Mouse (Mus musculus) c-Kit-positive CD71-negative TER-119-negative erythroid progenitor cells, embryonic 14.5 days (primary cell): ENCODE measurements around the gene Olfr609.
"Not testable (repeated sequence)": the region's sequence is repeated elsewhere in the genome, so short reads cannot be mapped to it uniquely, and the experiment has no call there.

Experiments
- DNase-seq: peaks from one replicate; pipeline ENCODE4 v3.0.0-alpha.2; 2013; ENCODE audit warnings: low read depth

Gene Olfr609

DNA sequence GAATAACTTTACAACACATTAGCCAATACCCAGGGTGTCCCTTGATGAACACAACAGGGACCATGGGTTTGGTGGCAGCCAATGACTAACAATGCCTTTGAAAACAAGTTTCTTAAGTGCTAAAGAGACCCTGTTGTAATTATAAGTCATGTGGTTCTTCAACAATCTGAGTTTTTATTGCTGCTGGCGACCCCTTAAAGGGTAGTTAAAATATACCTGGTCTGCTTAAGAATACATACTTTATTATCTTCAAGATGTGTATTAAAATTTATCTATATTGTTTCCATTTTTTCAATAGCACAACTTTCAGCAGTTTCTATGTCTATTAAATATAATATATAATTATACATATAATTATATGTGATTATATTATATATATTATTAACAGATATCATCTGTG is at the start of gene Olfr609:
Gene Olfr609, minus strand, starts transcription at position 101 of the 400 bp plus-strand sequence.
- no peak for DNase-seq

- DNase-seq = not testable (repeated sequence)
Measured at GRCm38 (mm10) chr7:103542617-103543016, 44.8 kb upstream of the Olfr609 start, which contains the start of gene Olfr612. Olfr612 (minus strand) TSS chr7:103542717.

DNA sequence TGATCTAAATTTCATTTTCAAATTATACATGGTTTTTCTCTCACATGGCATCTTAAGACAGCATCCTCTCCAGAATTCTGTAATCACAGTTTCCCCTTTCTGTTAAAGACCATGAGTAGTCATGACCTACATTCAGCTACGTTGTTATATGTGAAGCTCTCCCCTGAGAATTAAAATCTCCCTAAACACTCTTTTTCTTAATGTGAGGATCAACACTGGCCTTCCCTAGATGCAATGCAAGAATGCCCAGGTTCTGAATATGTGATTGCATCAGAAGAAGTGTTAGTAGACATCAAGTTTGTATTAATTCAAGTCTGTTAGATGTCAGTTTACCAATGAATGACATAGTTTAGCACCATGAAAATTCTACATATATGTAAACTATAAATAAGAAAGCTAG is 22.9 kb upstream of the Olfr609 start, which contains the start of gene Olfr611:
Gene Olfr611, minus strand, starts transcription at position 101 of the 400 bp plus-strand sequence.
- DNase-seq = not testable (repeated sequence)

DNA sequence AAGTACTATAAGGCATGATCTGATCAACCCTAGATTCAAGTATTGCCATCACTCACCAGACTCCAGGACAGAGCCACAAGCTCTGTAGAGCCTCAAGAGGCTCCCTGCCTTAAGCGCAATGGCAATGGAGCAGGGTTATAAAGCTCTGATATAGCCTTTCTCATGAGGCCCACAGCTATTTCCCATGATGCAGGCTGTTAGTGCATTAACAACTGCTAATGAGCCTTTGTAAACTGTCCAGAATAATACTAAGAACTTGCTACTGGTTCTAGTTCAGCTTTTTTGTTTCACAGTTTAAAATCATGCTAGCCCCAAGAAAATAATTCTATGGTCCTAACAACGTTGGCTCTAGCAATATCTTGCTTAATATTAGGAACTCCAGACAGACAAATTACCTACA is 14.2 kb upstream of the Olfr609 start, which contains the start of gene Olfr610:
Gene Olfr610, minus strand, starts transcription at position 101 of the 400 bp plus-strand sequence.
- DNase-seq = no peak

DNA sequence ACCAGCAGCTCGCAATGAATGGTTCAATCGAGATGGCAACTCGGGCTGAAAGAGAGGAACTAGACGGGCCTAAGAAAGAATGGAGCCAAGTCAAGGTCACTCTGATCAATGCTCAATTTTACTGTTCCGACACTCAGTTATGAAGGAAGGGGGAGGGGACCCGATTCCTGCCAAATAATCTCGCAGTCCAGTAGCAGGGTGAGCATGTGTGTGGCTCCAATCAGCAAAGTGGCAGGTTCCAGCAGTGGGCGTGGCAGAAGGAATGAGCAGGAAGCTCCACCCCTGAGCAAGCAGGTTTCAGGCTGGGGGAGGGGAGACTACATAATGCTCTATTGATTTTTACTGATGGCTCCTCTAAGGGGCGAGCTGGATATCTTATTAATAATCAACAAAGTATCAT is 20.8 kb downstream of the Olfr609 start:
- DNase-seq = not testable (repeated sequence)

DNA sequence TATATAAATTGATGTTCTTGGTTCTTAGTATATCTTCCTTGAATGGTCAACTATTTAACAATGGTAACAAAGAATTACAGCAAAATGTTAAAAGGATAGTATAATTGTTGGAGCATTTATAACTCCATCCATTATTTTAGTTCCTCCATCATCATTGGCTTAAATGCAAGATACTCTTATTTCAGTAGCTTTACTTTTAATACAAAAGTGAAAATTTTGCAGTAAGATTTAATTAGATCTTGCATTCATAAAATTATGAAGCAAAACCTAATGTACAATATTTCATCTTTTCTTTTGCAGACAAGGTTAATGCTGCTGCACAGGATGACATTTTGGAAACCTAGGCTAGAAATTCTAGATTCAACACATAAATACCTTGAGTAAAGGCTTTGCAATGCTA is 28.3 kb downstream of the Olfr609 start, which contains the start of gene Olfr608:
Gene Olfr608, plus strand, starts transcription at position 301 of the 400 bp plus-strand sequence.
- no peak for DNase-seq

DNA sequence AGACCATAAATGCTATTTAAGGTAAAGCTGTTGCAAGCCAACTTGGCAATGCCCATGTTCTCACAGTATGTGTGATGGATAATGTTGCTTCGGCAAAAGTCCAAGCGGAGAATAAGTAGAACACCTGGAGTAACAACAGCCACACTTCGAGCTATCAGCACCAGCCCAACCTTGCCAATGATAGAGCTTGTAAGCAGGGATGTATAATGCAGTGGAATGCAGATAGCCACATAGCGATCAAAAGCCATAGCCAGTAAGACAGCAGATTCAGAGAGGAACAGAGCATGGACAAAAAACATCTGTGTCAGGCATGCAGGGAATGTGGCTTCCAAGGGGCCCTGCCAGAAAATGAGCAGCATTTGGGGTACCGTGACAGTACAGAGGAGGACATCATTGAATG is 37.3 kb downstream of the Olfr609 start:
- no peak for DNase-seq

- no peak for DNase-seq
Measured at GRCm38 (mm10) chr7:103448746-103449145, 49.1 kb downstream of the Olfr609 start, which contains the start of gene Olfr606. Olfr606 (plus strand) TSS chr7:103449046.

DNA sequence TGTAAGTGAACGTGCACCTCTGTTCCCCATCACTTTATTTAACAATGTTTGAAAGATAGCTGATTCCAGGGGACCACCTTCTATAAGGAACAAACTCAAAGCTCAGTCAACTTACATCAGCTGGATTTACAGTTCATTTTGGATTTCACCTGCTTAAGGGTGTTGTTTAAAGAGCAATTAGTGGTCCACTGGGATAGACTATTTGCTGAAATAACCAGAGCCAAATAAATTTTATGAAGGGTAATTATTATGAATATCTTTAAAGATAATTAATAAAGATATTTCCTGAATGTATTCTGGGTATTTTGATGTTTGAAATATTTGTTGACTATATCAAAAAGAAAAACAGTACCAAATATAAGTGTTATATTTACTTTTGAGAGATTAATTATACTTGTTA is 52.5 kb downstream of the Olfr609 start, which contains the start of gene Olfr605:
Gene Olfr605, minus strand, starts transcription at position 101 of the 400 bp plus-strand sequence.
- no peak for DNase-seq
